Mouse (Mus musculus): Measurements from ENCODE around the gene Zfp503. TPM values are rescaled to one million over a fixed set of nuclear protein-coding genes. Genes with fewer than 3 reads are reported as not detected.

Zfp503 gene
- polyA plus RNA-seq, 1 experiment from 2014 or later, result 40.3 TPM

DNA sequence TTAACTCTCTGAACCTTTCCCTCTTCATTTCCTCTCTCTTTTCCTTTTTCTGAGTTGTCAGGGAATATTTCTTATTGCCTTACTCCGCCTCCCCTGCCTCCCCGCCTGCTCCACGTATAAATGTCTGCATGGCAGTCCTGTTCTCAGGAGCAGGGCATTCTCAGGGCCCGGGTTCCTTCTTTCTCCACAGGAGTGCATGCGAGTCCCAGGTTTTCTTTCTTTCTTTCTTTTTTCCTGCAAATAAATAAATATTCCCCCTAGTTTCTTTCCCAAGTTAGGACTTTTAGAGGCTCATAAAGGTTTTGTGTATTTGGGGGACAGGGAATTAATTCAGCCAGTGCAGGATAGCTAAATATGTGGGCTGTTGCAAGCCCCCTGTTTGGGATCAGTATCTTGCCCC, 2.5 kb upstream of the Zfp503 start:
- ATAC-seq (ENCODE audit: insufficient number of reproducible peaks, insufficient read depth, low FRiP score, low TSS enrichment), result no peak
- 7% methylated on average over 5 of the region's 5 CpGs for WGBS
- Histone ChIP-seq H3K4me1 (peaks cover 29% of the 10 kb centered on the region), H3K27ac (no peak overlapping the region), H3K36me3 (no peaks in the 10 kb centered on the region), H3K27me3 (peaks cover 37% of the 10 kb centered on the region), H3K4me3 (peak overlapping the region; percentile 84; the same call in 1 of the 2 replicates), H3K9me3 (no peaks in the 10 kb centered on the region), H3K4me2 (replicated peaks) (peak overlapping the region; percentile 75), H3K9ac (no peak overlapping the region)

DNA sequence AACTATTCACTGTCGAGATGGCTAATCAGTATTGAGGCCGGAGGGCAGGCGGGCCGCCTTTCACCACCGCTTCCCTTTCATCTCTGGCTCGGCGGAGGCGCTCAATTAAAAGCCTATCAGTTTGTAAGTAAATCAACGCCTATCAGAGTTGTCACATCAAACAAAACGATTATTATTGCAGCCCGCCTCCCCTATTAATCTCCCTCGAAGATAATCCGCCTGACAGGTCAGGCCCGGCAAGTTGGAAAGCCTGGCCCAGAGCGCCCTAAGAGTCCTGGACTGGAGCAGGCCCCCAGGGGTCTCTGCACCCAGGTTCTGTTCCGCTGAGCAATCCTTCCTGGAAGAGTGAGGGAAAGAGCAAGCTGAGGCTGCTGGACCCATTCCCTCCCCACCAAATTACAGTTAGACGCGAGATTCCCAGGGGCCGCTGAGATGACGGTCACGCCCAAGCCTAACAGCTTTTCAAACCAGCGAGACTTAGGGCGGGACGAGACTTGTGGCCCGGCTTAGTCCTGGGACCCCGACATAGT, 1.9 kb upstream of the Zfp503 start:
- H3K4me3 ChIP-seq, result peak overlapping the region; percentile 84
- H3K27ac ChIP-seq, result no peak overlapping the region
- no peak for ATAC-seq (ENCODE audit: insufficient number of reproducible peaks, insufficient read depth, low FRiP score, low TSS enrichment)
- peaks cover 31% of the 10 kb centered on the region for H3K27me3 ChIP-seq
- no peaks in the 10 kb centered on the region for H3K9me3 ChIP-seq
- peak overlapping the region; percentile 75 for H3K4me2 ChIP-seq (replicated peaks)
- WGBS, result 3% methylated on average over 26 of the region's 26 CpGs
- peaks cover 29% of the 10 kb centered on the region for H3K4me1 ChIP-seq
- no peaks in the 10 kb centered on the region for H3K36me3 ChIP-seq
- H3K9ac ChIP-seq, result peak overlapping the region; percentile 37

DNA sequence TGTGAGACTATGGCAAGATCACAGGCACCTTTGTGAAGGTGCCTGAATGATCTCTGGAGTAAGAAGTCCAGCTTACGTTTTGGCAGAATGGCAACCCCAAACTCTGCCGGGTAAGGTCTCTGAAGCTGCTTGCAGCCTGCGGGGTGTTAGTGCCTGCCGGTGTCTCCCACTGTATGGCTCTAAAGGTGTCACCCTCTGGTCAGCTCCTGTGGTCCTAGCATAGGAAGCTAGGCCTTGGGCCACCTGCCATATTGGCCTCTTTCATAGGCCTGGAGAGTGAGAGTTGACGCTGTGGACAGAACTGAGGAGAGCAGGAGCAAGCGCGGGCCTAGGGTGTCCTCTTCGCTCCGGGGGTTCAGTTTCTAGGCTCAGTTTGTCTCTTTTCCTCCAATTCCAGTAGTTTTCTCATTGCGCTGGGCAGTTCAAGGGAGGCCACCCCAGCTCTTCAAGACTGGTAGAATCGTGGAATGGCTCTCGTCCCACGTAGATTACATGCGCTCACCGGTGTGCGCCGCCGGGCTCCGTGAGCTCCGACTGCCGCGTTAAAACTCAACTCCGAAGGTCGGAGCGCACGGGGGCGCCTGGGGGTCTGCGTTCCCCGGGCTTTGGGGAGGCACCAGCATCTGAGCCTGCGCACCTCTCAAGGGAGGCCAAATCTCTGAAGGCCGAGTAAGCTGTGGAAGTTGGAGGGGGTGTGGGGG, 1.1 kb upstream of the Zfp503 start:
- no peak for ATAC-seq (ENCODE audit: insufficient number of reproducible peaks, insufficient read depth, low FRiP score, low TSS enrichment)
- peak overlapping the region; percentile 75 for H3K4me2 ChIP-seq (replicated peaks)
- peak overlapping the region; percentile 84 for H3K4me3 ChIP-seq
- H3K27me3 ChIP-seq, result peaks cover 25% of the 10 kb centered on the region
- H3K9ac ChIP-seq, result peak overlapping the region; percentile 46
- H3K27ac ChIP-seq, result peak overlapping the region; percentile 80
- H3K9me3 ChIP-seq, result no peaks in the 10 kb centered on the region
- 1% methylated on average over 31 of the region's 31 CpGs for WGBS
- H3K4me1 ChIP-seq, result peaks cover 31% of the 10 kb centered on the region
- H3K36me3 ChIP-seq, result peaks cover 2% of the 10 kb centered on the region

DNA sequence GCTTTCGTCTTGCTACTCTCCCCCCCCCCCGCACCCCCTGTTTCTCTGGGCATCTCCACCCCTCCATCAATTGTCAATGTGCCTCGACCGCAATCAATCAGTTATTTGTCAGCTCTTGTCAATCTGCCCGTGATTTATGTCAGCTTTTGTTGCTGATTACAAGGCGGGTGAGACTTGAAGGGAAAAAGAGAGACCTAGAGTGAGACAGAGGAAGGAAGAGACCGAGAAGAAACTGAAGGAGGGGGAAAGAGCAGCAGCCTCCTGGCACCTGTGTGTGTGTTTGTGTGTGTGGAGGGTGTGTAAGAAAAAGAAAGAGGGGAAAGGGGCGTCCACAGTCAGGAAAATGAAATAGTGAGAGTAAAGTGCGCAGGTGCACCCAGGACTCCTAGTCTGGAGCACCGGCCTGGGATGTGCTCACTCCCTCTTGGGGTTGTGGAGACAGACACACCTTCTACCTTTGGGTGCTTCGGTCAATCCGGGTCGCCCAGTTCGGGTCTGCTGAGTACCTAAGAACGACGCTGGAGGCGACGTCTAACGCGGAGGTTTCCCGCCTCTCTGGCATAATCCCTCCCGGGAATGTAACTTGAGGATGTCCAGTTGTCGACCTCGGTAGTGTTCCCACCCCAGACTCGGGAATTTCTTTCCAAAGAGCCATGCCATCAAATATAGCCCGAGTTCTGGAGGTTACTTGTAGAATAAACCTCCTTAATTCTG, 667 bp downstream of the Zfp503 start:
- WGBS, result under 1% methylated on average over 26 of the region's 26 CpGs
- no peak for ATAC-seq (ENCODE audit: insufficient number of reproducible peaks, insufficient read depth, low FRiP score, low TSS enrichment)
- Histone ChIP-seq H3K9me3 (no peaks in the 10 kb centered on the region), H3K4me2 (replicated peaks) (peak overlapping the region; percentile 75), H3K27me3 (peaks cover 18% of the 10 kb centered on the region), H3K4me1 (peaks cover 25% of the 10 kb centered on the region), H3K4me3 (peak overlapping the region; percentile 84), H3K36me3 (peaks cover 11% of the 10 kb centered on the region), H3K9ac (peak overlapping the region; percentile 46), H3K27ac (peak overlapping the region; percentile 80)

DNA sequence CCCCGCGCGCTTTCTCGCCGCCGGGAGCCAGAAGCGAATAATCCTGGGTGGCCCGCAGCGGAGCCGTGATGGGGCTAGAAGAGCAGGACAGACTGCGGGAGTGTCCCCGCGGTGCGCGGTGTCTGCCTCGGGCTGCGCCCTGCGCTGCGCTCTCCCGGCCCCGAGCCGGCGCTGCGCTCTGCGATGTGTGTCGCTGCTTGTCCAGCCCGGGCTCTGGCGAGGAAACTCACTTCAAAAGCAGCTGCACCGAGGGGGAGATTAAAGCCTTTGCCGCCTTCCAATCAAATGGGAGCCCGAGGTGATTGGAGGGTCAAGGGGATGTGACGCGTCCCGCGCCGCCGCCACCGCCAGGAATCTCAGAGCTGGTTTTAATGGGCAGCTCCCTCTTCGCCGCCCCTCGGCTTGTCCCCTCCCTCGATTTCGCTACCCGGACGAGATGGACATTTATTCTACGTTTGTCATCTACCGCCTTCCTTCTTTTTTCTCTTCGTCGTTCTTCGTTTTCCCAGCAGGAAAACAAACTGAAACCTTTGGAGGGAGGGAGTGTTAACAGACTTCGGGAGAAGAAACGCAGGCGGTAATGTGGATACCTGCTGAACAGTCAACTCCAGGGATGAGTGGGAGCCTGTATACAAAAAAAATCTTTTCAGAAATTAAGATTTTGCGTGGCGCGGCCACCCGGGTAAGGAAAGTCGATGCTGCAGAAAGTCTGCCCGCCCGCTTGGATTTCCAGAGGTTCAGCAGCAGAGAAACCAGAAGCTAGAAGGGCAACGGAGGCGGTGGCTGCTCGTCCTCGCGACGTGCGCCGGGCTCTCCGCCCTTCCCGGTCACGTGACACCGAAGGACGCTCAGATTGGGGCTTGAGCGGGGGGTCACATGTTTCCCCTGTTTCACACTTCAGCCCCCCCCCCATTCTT, 1.5 kb downstream of the Zfp503 start:
- Histone ChIP-seq H3K4me1 (peaks cover 26% of the 10 kb centered on the region), H3K4me3 (peak overlapping the region; percentile 84), H3K27ac (peak overlapping the region; percentile 98), H3K27me3 (peaks cover 12% of the 10 kb centered on the region), H3K36me3 (peaks cover 11% of the 10 kb centered on the region), H3K9me3 (no peaks in the 10 kb centered on the region), H3K9ac (peak overlapping the region; percentile 95), H3K4me2 (replicated peaks) (peak overlapping the region; percentile 75)
- ATAC-seq (ENCODE audit: insufficient number of reproducible peaks, insufficient read depth, low FRiP score, low TSS enrichment), result peak; percentile 80
- under 1% methylated on average over 73 of the region's 74 CpGs for WGBS

DNA sequence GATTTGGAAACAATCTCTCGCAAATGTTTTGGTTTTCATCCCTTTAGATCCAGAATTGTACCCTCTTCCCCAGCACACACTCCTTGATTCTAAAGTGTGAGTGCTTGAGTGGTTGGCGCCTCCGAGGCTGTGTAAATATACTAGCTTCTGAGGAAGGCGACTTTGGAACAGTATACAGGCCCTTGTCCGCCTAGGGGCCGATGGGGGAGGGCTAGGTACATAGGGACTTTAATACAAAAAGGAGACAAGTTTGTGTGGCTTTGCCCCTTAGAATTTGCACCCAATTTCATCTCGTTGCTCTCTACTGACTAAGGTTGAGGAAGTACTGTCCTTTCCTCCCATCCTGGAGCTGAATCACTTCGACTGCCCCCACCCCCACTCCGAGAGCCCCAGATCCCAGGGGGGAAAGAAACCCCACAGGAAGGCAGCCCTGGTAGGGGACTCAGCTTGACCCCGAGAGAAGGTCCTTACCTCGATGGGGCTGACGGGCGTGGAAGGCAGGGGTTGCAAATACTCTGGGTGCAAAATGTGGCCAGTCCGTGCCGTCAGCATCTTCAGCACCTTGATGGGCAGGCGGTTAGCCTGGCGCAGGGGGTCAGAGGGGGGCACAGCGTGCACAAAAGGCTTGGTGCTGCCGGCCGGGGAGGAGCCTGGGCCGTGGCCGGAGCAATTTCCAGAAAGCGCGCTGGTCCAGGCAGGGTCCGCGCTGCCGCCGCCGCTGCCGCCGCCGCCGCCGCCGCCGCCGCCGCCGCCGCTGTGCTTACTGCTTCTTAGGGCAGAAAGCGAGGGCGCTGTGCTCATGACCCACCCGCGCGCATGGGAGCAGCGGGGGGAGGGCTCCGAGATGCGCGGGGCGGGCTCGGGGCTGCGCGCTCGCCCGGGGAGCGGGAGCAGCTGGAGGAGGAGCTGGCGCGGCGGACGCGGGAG, 2.4 kb downstream of the Zfp503 start:
- Histone ChIP-seq H3K27ac (peak overlapping the region; percentile 98), H3K27me3 (peaks cover 11% of the 10 kb centered on the region), H3K9me3 (no peaks in the 10 kb centered on the region), H3K36me3 (peaks cover 11% of the 10 kb centered on the region), H3K4me1 (peaks cover 34% of the 10 kb centered on the region), H3K4me2 (replicated peaks) (peak overlapping the region; percentile 75), H3K9ac (peak overlapping the region; percentile 95), H3K4me3 (peak overlapping the region; percentile 84)
- ATAC-seq (ENCODE audit: insufficient number of reproducible peaks, insufficient read depth, low FRiP score, low TSS enrichment), result 0 out of 2 replicates have a peak, but pooled peaks have one; percentile 7
- 1% methylated on average over 46 of the region's 61 CpGs for WGBS

DNA sequence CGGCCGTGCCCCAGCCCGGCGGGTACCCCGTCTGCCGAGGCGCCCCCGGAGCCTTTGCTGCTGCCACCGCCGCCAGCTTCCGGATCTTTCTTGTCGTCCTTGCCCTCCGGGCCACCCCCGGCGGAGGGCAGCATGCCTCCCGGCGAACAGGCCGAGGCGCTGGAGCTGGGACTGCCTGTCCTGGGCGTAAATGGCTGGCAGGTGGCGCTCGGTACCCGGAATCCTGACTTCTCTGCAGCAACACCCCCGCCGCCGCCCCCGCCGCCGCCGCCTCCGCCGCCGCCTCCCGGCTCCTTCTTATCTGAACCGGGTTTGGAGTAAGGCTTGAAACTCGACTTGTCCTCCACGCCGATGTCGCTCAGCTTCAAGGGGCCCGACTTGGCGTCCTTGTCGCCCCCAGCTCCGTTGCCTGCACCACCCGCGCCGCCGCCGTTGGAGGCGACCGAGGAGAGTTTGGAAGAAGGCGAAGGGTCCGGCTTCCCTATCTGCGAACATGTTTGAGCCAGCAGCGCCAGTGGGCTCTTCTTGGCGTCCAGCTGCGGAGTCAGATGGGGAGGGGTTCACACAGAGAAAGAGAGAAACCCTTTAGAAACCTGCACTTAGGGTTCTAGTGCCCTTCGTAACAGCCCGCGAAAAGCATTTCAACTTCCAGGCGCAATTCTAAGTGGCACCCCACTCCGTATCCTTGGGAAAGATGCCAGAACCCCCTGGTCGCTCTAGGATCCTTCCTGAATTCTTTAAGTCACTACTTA, 3.2 kb downstream of the Zfp503 start:
- Histone ChIP-seq H3K27me3 (peaks cover 8% of the 10 kb centered on the region; the same call in 1 of the 2 replicates), H3K4me1 (peaks cover 31% of the 10 kb centered on the region)

DNA sequence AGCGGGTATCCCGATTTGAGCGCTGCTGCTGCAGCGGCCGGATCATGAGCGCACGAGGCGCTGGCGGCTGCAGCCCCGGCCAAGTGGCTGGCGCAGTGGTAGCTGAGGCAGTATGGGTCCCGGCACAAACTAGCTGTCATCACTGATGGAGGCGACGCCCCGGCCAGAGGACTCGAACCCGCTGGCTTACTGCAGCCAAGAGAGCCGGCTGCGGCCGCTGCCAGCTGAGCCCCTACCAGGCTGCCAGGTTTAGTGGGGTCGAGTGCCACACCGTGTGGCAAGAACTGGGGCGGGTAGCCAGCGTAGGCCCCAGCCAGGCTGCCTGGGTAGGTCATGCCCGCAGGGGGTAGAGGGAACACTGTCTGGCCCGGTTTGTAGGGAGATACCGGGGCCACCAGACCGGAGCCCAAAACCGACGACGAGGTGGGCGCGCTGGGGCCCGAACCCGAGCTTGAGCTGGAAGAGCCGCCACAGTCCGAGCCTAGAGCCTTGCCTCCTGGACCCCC, 3.9 kb downstream of the Zfp503 start:
- Histone ChIP-seq H3K36me3 (peaks cover 11% of the 10 kb centered on the region), H3K4me1 (peaks cover 27% of the 10 kb centered on the region)

More for the DNA sequence above, 3.2 kb downstream of the Zfp503 start:
- no peak for ATAC-seq (ENCODE audit: insufficient number of reproducible peaks, insufficient read depth, low FRiP score, low TSS enrichment)
- peaks cover 11% of the 10 kb centered on the region for H3K36me3 ChIP-seq
- under 1% methylated on average over 62 of the region's 62 CpGs for WGBS
- H3K4me3 ChIP-seq, result peak overlapping the region; percentile 84
- peak overlapping the region; percentile 95 for H3K9ac ChIP-seq
- H3K4me2 ChIP-seq (replicated peaks), result peak overlapping the region; percentile 75
- H3K9me3 ChIP-seq, result no peaks in the 10 kb centered on the region
- H3K27ac ChIP-seq, result peak overlapping the region; percentile 98

DNA sequence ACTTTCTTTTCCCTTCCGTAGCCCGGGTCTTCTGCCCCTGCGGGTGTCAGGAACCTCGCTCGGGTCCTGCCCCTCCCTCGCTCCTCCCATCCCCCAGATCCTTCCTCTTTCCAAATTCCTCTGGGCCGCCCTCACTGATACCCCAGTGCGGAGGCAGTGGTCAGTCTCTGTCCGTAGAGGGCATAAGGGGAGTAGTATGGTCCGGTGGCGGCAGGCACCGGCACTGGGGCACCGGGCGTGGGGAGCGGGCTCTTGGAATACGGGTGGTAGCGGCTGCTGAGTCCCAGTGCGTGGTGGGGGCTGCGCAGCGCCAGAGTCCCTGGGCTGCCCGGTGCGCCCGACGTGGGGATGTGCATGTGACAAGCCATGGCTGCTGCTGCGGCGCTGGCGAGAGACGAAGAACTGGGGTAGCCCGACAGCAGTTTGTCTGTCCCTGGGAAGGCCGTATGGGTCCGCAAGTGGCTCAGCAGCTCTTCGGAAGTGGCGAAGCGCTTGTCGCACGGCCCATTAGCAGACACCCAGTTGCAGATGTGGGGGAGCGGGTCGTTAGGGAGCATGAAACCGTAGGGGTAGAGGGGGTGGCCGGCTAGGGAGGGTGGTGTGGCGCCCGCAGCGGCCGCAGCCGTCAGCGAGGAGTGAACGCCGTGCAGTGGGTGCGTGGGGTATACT, 4.5 kb downstream of the Zfp503 start:
- H3K4me3 ChIP-seq, result peak overlapping the region; percentile 84
- H3K4me1 ChIP-seq, result peaks cover 25% of the 10 kb centered on the region
- no peaks in the 10 kb centered on the region for H3K9me3 ChIP-seq
- ATAC-seq (ENCODE audit: insufficient number of reproducible peaks, insufficient read depth, low FRiP score, low TSS enrichment), result no peak
- peak overlapping the region; percentile 75 for H3K4me2 ChIP-seq (replicated peaks)
- 1% methylated on average over 49 of the region's 49 CpGs for WGBS
- peaks cover 11% of the 10 kb centered on the region for H3K36me3 ChIP-seq
- peak overlapping the region; percentile 98 for H3K27ac ChIP-seq
- H3K27me3 ChIP-seq, result peaks cover 8% of the 10 kb centered on the region; the same call in 1 of the 2 replicates
- H3K9ac ChIP-seq, result peak overlapping the region; percentile 95

More for the DNA sequence above, 3.9 kb downstream of the Zfp503 start:
- Histone ChIP-seq H3K9ac (peak overlapping the region; percentile 95), H3K27ac (peak overlapping the region; percentile 98), H3K27me3 (peaks cover 8% of the 10 kb centered on the region; the same call in 1 of the 2 replicates), H3K9me3 (no peaks in the 10 kb centered on the region), H3K4me3 (peak overlapping the region; percentile 84), H3K4me2 (replicated peaks) (peak overlapping the region; percentile 75)
- WGBS, result under 1% methylated on average over 37 of the region's 37 CpGs
- no peak for ATAC-seq (ENCODE audit: insufficient number of reproducible peaks, insufficient read depth, low FRiP score, low TSS enrichment)

All from embryonic facial prominence, embryonic 12.5 days (tissue).